Mouse (Mus musculus): ENCODE data around the gene Tbc1d2.

The Tbc1d2 gene

DNA sequence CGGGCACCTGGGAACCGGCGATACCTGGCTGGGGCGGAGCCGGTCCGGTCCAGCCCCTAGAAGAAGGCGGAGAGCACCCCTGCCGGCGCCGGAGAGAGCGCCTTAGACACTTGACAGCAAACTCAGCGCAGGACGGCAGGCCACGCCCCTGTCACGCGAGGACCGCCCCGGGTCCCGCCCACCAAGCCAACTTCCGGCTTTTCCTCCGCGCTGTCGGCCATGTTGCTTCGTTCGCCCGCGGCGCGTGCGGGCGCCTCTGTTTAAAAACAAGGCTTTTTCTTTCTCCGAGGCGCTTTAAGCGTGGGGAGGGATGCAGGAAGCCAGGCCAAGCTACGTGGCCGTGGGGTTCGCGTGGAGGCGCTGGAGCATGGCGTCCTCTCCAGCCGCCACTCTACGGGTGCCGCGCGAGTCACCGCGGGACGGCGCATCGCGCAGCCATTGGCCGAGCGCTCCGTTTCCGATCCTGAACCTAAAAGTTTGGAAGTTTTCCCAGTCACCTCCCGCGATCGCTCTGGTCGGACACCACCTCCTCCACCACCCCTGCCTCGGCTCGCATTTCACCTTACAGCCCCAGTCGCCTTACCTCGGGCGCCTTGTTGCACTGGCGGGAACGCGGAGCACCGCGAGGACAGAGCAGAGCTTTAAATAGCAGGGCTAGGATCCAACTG, at the start of gene Tbc1d2:
TSS of gene Tbc1d2 (minus strand) at position 124 of the 668 bp plus-strand sequence.
- no peak for DNase-seq (ENCODE audit: low read depth, low spot score)

DNA sequence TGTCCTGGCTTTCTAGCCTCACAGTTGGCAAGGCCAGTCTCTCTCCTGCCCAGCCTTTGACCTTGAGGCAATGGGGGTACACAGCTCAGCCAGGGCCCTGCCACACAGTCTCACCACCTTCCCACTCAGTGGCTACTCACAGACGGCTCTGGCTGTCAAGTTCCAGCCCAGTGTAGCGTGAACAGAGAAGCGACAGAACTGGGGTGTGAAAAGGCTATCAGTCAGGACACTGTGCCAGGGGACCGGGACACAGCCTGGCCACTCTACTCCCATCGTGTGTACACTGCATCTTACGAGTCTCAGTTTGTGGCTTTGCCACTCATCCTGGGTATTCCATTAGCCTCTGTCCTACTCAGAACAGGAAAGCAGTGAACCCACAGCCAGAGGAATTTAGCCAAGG, 46.5 kb upstream of the Tbc1d2 start:
- DNase-seq (ENCODE audit: low read depth, low spot score): no peak

- DNase-seq (ENCODE audit: low read depth, low spot score): no peak
Observed at GRCm38 (mm10) chr4:46690565-46690964, 40.6 kb upstream of the Tbc1d2 start.

DNA sequence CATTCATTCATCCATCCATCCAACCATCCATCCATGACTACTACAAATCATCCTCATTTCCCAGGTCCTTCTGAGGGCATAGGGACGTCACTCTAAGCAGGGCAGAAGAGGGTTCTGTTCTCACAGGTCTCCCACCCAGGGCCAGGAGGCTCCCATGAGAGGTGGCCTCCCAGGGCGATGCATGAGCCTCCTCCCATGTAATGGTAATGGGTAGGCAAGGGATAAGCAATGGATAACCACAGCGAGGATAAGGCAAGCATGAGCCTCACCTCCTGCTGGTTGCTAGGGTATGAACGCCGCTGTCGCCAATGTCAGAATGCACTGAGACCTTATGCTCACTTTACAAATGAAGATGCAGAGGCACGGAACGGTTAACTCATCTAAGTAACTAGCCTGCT, 40.0 kb upstream of the Tbc1d2 start:
- DNase-seq (ENCODE audit: low read depth, low spot score): no peak

DNA sequence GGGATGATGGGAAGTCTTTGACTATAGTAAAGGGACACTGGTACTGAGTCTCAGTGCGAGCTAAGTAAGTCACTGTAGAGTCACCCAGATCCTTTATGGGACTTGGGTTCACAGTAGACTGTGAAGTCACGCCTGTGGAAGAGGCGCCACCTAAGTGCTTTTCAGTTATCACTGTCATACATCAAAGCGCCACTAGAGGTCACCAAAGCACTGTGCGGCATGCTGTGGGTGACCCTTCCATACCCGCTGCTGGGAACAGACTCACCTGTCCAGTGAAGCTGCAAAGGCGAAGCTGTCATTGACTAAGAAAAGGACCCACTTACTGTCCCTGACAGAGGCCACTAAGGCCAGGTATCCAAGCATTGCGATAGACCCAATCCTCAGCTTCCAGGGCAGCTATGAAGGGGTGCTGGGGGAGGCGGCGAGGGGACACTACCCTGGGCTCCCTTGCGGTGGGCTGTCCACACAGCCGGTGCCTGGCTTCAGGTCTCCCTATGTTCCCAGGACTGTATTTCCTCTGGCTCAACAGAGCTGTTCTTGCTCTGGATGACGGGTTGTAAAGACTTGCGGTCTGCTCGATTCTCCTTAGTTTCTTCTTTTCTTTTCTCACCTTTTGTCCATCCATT, 39.5 kb upstream of the Tbc1d2 start:
- peak; percentile 62 for DNase-seq (ENCODE audit: low read depth, low spot score)

- DNase-seq (ENCODE audit: low read depth, low spot score): no peak
Observed at GRCm38 (mm10) chr4:46688213-46688832, 38.3 kb upstream of the Tbc1d2 start.

DNA sequence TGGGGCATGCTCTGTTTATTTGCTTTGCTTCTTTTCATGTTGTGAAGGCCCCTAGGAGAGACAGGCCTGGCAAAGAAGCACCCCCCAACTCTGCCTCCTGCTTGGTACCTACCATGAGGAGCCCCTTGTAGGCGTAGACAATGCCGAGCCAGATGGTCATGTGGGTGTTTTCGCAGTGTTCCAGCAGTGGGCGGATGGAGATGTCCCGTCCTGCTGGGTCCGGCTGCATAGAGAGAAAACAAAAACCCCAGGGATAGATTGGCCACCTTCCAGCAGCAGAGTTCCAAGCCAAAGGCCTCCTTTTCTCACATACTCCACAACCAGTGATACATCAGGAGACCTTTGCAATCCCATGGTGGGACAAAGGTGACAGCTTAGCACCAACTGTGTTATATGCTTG, 34.2 kb upstream of the Tbc1d2 start:
- no peak for DNase-seq (ENCODE audit: low read depth, low spot score)

DNA sequence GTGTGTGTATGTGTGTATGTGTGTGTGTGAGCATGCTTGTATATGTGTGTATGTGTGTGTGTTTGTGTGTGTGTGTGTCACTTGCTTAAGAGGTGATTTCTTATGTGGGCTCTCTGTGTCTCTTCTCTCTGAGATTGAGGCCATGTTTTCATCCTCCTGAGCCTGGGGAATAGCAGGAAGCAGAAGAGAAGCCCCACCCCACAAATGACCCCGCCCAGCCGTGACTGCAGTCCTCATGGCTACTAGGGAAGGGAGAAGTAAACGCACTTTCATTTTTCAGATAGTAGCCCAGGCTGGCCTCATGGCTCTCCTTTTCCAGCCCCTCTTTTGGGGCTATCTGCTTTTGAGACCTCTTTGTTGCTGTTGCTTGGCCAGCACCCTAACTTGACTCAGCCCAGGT, 26.6 kb upstream of the Tbc1d2 start:
- no peak for DNase-seq (ENCODE audit: low read depth, low spot score)

GRCm38 (mm10) chr4:46675992-46676391, 26.0 kb upstream of the Tbc1d2 start:
- no peak for DNase-seq (ENCODE audit: low read depth, low spot score)

- DNase-seq (ENCODE audit: low read depth, low spot score): no peak
Observed at GRCm38 (mm10) chr4:46675272-46675785, 25.3 kb upstream of the Tbc1d2 start.

- no peak for DNase-seq (ENCODE audit: low read depth, low spot score)
Observed at GRCm38 (mm10) chr4:46668620-46669019, 18.6 kb upstream of the Tbc1d2 start.

GRCm38 (mm10) chr4:46666420-46666819, 16.4 kb upstream of the Tbc1d2 start:
- no peak for DNase-seq (ENCODE audit: low read depth, low spot score)

DNA sequence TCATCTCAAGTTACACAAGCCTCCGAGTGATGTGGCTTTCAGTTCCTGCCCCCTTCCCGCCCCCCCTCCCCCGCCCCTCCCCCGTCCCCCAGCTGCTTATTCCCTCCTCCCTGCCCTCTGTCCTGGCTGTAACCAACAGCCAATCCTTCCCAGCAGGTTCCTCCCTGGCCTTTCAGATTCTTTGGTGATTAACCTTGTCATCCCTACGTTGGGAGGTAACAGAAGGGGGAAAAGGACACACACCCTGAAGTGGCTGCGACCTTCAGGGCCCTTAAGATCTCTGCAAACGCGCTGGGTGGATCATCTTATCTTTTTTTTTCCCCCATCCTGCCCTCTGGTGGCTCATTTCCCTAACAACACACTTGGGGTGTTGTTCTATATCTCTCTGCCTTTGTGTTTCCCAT, 15.4 kb upstream of the Tbc1d2 start:
- DNase-seq (ENCODE audit: low read depth, low spot score): peak; percentile 50

DNA sequence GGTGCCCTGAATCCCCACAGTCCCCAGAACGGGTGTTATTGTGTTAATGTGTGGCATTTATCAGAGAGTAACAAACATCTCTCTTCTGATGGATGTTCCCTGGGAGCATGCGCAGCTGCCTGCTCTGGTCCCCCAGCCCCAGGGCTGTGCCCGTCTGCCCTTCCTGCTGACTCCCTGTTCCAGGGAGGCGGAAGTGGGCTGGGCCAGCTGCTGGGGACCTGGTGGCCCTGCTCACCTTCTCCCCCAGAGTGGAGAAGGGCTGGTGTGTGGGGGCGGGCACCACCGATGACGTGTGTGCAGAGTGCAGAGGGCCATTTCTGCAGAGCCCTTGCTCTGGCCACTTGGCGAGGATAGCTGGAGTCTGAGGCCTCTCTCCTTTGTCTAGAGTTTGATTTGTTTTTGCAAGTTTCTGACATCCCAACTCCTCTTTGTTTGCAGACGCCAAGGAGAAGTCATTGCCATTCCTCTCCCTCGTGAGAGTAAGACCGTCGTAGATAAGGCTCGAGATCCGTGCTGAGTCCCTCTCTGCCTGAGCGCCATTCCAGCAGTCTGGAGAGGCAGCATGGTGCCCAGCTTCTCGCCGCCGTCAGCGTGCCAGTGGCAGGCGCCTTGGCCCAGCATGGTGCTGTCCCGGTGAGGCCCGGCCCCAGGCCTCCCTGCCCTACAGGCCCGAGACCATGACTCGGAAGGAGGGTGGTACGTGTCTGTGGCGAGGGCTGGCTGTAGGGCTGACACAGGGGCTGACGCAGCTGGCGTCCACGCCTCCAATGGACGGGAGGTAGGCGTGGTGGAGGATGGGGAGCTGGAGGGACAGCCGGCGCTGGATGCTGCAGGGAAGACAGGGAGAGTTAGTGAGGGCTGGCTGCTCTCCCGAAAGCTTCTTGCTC, 14.4 kb upstream of the Tbc1d2 start:
- no peak for DNase-seq (ENCODE audit: low read depth, low spot score)

DNA sequence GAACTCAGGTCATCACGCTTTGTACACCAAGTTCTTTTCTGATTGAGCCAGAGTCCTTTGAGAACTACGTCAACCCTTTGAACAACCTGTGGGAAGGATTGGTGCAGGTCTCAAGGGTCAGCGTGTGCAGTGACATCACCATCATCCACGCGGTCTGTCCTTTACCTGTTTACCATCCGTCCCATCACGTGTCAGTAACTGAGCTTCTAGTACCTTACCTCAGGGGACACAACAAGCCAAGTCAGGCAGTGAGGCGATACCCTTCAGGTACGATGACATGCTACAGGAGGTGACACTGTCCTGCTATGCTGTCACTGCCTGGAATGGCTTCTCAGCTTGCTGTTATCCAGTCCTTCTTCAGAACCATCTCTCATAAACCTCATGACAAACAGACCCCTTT, 11.4 kb upstream of the Tbc1d2 start:
- no peak for DNase-seq (ENCODE audit: low read depth, low spot score)

DNA sequence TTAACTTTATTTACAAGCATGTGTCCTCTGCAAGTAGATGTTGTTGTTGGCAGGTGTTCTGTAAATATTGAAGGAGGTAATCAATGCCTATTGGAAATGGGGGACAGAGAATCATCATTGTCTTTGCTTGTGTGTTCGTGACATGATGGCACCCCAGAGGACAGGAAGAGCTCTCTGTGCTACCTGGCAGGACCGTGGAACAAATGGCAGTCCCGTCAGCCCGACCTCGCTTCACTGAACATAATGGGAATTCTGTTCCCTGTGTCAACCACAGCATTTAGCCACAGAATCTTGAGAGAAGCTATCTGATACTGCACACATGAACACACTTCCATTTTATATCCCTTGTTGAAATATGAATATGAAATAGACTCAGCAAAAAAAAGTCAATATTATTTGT, 8.9 kb upstream of the Tbc1d2 start:
- DNase-seq (ENCODE audit: low read depth, low spot score): no peak

DNA sequence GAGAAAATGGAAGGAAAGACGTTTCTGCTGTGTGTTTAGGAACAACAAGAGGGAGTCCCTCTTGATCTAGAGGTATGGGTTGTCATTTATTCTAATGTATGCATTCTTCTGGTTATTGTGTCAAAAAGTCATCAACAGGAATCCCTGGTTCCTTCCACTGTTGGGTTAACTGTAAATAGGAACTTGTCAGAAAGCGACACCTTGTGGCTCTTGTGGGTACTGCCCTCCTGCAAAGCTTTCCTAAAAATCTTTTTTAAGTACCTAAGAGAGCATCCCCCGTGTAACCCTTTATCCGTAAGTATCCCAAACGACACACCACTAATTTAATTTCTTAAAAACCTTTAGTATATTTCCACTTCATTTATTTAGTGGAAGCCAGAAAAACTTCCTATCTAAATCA, 7.1 kb upstream of the Tbc1d2 start:
- DNase-seq (ENCODE audit: low read depth, low spot score): peak; percentile 56

- DNase-seq (ENCODE audit: low read depth, low spot score): no peak
Observed at GRCm38 (mm10) chr4:46655956-46656355, 5.9 kb upstream of the Tbc1d2 start.

GRCm38 (mm10) chr4:46655298-46655697, 5.3 kb upstream of the Tbc1d2 start:
- no peak for DNase-seq (ENCODE audit: low read depth, low spot score)

- DNase-seq (ENCODE audit: low read depth, low spot score): no peak
Observed at GRCm38 (mm10) chr4:46649161-46649560, 848 bp downstream of the Tbc1d2 start.

DNA sequence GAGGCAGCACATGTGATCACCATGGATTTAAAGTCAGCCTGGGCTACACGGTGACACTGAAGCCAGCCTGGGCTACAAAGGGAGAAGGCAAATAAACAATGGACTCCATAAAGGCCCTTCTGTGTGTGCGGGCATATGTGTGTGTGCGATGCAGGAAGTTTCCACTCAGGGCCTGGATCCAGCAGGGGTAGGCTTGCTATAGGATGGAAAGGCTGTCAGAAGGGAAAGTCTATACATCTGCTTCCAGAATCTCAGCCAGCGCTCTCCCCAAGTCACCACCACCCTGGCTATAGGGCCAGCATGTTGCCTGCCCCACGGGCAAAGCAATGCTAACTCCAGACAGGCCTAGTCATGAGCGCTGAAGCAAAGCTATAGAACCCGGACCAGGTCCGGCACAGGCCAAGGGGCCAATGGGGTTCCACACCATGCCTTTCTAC, 6.3 kb downstream of the Tbc1d2 start:
- no peak for DNase-seq (ENCODE audit: low read depth, low spot score)

Measured in A20 (cell line).